Comparison of ENCODE assay signal across 24 mouse cellular contexts in genomic region chr7:142665364-142665763, GRCm38 (mm10). TPM values are rescaled to one million over a fixed set of nuclear protein-coding genes. Genes with fewer than 3 reads are reported as not detected.
A peak's percentile ranks its signal among the peaks of the same experiment; 100 is the strongest.
DNase-seq lines count a peak whose midpoint lies in the region; ATAC-seq lines count a peak whose summit lies in the region.
"Had no signal": no experiment of that assay in that cellular context is flagged by ENCODE, and none has a peak within 500 bp of the region (broad histone marks: within the 10 kb centered on the region; RNA-seq: fewer than 3 reads in every experiment).

No protein-coding gene starts in this region.

- no peak overlapping the region for H3K4me2 ChIP-seq in forebrain, embryonic 11.5 days (ENCODE audit: low read depth, low read length, severe bottlenecking)
- H3K4me2 ChIP-seq in forebrain, embryonic 16.5 days (ENCODE audit: low read length) = no peak overlapping the region
- H3K4me2 ChIP-seq in hindbrain, embryonic 16.5 days (ENCODE audit: low read length) = no peak overlapping the region
- no peak overlapping the region for H3K4me2 ChIP-seq in embryonic facial prominence, embryonic 15.5 days (replicated peaks)
- H3K4me2 ChIP-seq in limb, embryonic 13.5 days (replicated peaks) = peak overlapping the region; percentile 73
- H3K4me2 ChIP-seq: hindbrain, embryonic 12.5 days had no signal

- DNase-seq in forebrain, embryonic 11.5 days (ENCODE audit: low spot score) = peak; percentile 44
- peak; percentile 8 for DNase-seq in hindbrain, embryonic 10.5 days (ENCODE audit: low spot score)
- DNase-seq in left cerebral cortex, postnatal 25 days (ENCODE audit: low spot score in 2 of 2) = no peak
- DNase-seq in testis, postnatal 14 days (ENCODE audit: low spot score) = no peak
- DNase-seq: adrenal gland, postnatal 10 days; cerebellum, adult 2 months; gastrocnemius, postnatal 14 days; kidney, adult 8-10 months; lung, postnatal 10 days; right cerebral cortex, postnatal 4 days; thymus, adult 2 months had no signal

- no peaks in the 10 kb centered on the region for H3K36me3 ChIP-seq in forebrain, embryonic 11.5 days (ENCODE audit: control insufficient read depth, insufficient read depth, low read length)
- no peaks in the 10 kb centered on the region for H3K36me3 ChIP-seq in forebrain, embryonic 16.5 days (ENCODE audit: control insufficient read depth, insufficient read depth)
- H3K36me3 ChIP-seq in hindbrain, embryonic 10.5 days = peaks cover 18% of the 10 kb centered on the region
- no peaks in the 10 kb centered on the region for H3K36me3 ChIP-seq in hindbrain, embryonic 16.5 days (ENCODE audit: control insufficient read depth, insufficient read depth, low read length)
- H3K36me3 ChIP-seq in embryonic facial prominence, embryonic 15.5 days = 0 out of 2 replicates have a peak, but pooled peaks cover 4% of the 10 kb centered on the region
- peaks cover 38% of the 10 kb centered on the region for H3K36me3 ChIP-seq in limb, embryonic 13.5 days
- H3K36me3 ChIP-seq: hindbrain, embryonic 12.5 days; neural tube, embryonic 13.5 days had no signal

- no peak overlapping the region for H3K4me3 ChIP-seq in forebrain, embryonic 11.5 days (ENCODE audit: low read depth, low read length)
- H3K4me3 ChIP-seq in forebrain, embryonic 16.5 days (replicated peaks; ENCODE audit: low read length) = no peak overlapping the region
- H3K4me3 ChIP-seq in hindbrain, embryonic 10.5 days = no peak overlapping the region
- no peak overlapping the region for H3K4me3 ChIP-seq in hindbrain, embryonic 16.5 days (ENCODE audit: low read length)
- peak overlapping the region; percentile 10; the same call in 1 of the 2 replicates for H3K4me3 ChIP-seq in embryonic facial prominence, embryonic 15.5 days (replicated peaks)
- H3K4me3 ChIP-seq in limb, embryonic 13.5 days = peak overlapping the region; percentile 68
- H3K4me3 ChIP-seq: hindbrain, embryonic 12.5 days; layer of hippocampus, adult 2 months; megakaryocyte, embryonic 14.5 days; neural tube, embryonic 13.5 days had no signal

- no peak for ATAC-seq in forebrain, embryonic 11.5 days (replicated peaks; ENCODE audit: low FRiP score)
- no peak for ATAC-seq in forebrain, embryonic 16.5 days
- no peak for ATAC-seq in hindbrain, embryonic 16.5 days
- no peak for ATAC-seq in embryonic facial prominence, embryonic 15.5 days (ENCODE audit: insufficient number of reproducible peaks, low FRiP score, low TSS enrichment, low read depth)
- ATAC-seq in limb, embryonic 13.5 days (ENCODE audit: low FRiP score, low read depth) = no peak

- peaks cover 61% of the 10 kb centered on the region for H3K27me3 ChIP-seq in forebrain, embryonic 11.5 days (ENCODE audit: control insufficient read depth, insufficient read depth, low read length)
- H3K27me3 ChIP-seq in forebrain, embryonic 16.5 days (replicated peaks; ENCODE audit: control insufficient read depth, insufficient read depth, low read length) = peaks cover 49% of the 10 kb centered on the region
- H3K27me3 ChIP-seq in hindbrain, embryonic 10.5 days (ENCODE audit: insufficient read depth, poor library complexity, severe bottlenecking) = peaks cover 74% of the 10 kb centered on the region
- H3K27me3 ChIP-seq in hindbrain, embryonic 16.5 days (replicated peaks; ENCODE audit: control insufficient read depth, insufficient read depth, low read length) = peaks cover 44% of the 10 kb centered on the region
- peaks cover 61% of the 10 kb centered on the region for H3K27me3 ChIP-seq in embryonic facial prominence, embryonic 15.5 days
- peaks cover 52% of the 10 kb centered on the region for H3K27me3 ChIP-seq in limb, embryonic 13.5 days

- WGBS in forebrain, embryonic 11.5 days = 43% methylated on average over 5 of the region's 5 CpGs
- 47% methylated on average over 5 of the region's 5 CpGs for WGBS in forebrain, embryonic 16.5 days
- 49% methylated on average over 5 of the region's 5 CpGs for WGBS in hindbrain, embryonic 10.5 days
- WGBS in hindbrain, embryonic 16.5 days = 40% methylated on average over 5 of the region's 5 CpGs
- 50% methylated on average over 5 of the region's 5 CpGs for WGBS in embryonic facial prominence, embryonic 15.5 days
- 54% methylated on average over 5 of the region's 5 CpGs for WGBS in limb, embryonic 13.5 days

- H3K4me1 ChIP-seq in forebrain, embryonic 11.5 days (replicated peaks; ENCODE audit: control insufficient read depth, insufficient read depth, low read length) = peaks cover 3% of the 10 kb centered on the region
- peaks cover 17% of the 10 kb centered on the region for H3K4me1 ChIP-seq in forebrain, embryonic 16.5 days (replicated peaks; ENCODE audit: control insufficient read depth, insufficient read depth, low read length)
- peaks cover 18% of the 10 kb centered on the region for H3K4me1 ChIP-seq in hindbrain, embryonic 10.5 days (replicated peaks)
- H3K4me1 ChIP-seq in hindbrain, embryonic 16.5 days (ENCODE audit: control insufficient read depth, insufficient read depth, low read depth, low read length) = peaks cover 6% of the 10 kb centered on the region; the same call in 1 of the 2 replicates
- H3K4me1 ChIP-seq in embryonic facial prominence, embryonic 15.5 days = peaks cover 23% of the 10 kb centered on the region
- peaks cover 19% of the 10 kb centered on the region for H3K4me1 ChIP-seq in limb, embryonic 13.5 days
- H3K4me1 ChIP-seq: megakaryocyte, embryonic 14.5 days had no signal

- no peak overlapping the region for H3K9ac ChIP-seq in forebrain, embryonic 11.5 days (ENCODE audit: low read length)
- H3K9ac ChIP-seq in forebrain, embryonic 16.5 days (replicated peaks; ENCODE audit: low read depth, low read length) = no peak overlapping the region
- H3K9ac ChIP-seq in hindbrain, embryonic 16.5 days (ENCODE audit: low read depth, low read length) = no peak overlapping the region
- no peak overlapping the region for H3K9ac ChIP-seq in embryonic facial prominence, embryonic 15.5 days
- H3K9ac ChIP-seq in limb, embryonic 13.5 days = 0 out of 2 replicates have a peak overlapping the region, but pooled peaks have one; percentile 85
- H3K9ac ChIP-seq: hindbrain, embryonic 12.5 days; liver, embryonic 14.5 days; neural tube, embryonic 13.5 days had no signal

- no peak overlapping the region for H3K27ac ChIP-seq in forebrain, embryonic 11.5 days (ENCODE audit: low read depth, low read length)
- no peak overlapping the region for H3K27ac ChIP-seq in forebrain, embryonic 16.5 days (ENCODE audit: low read length)
- H3K27ac ChIP-seq in hindbrain, embryonic 10.5 days = no peak overlapping the region
- no peak overlapping the region for H3K27ac ChIP-seq in hindbrain, embryonic 16.5 days (ENCODE audit: low read depth, low read length)
- H3K27ac ChIP-seq in embryonic facial prominence, embryonic 15.5 days (replicated peaks) = peak overlapping the region; percentile 3; the same call in 1 of the 2 replicates
- peak overlapping the region; percentile 88 for H3K27ac ChIP-seq in limb, embryonic 13.5 days
- H3K27ac ChIP-seq: hindbrain, embryonic 12.5 days; layer of hippocampus, adult 2 months; liver, embryonic 14.5 days; neural tube, embryonic 13.5 days had no signal

- intact Hi-C loops in left cerebral cortex, postnatal 25 days (cut with DNase I) = no loop called here

- peaks cover 12% of the 10 kb centered on the region for H3K9me3 ChIP-seq in forebrain, embryonic 11.5 days (ENCODE audit: control insufficient read depth, low read length)
- H3K9me3 ChIP-seq in forebrain, embryonic 16.5 days (ENCODE audit: control insufficient read depth, low read length) = no peaks in the 10 kb centered on the region
- peaks cover 28% of the 10 kb centered on the region for H3K9me3 ChIP-seq in hindbrain, embryonic 10.5 days
- H3K9me3 ChIP-seq in hindbrain, embryonic 16.5 days (ENCODE audit: control insufficient read depth, low read length) = no peaks in the 10 kb centered on the region; the same call in 1 of the 2 replicates
- H3K9me3 ChIP-seq in embryonic facial prominence, embryonic 15.5 days (replicated peaks) = peaks cover 14% of the 10 kb centered on the region
- peaks cover 13% of the 10 kb centered on the region for H3K9me3 ChIP-seq in limb, embryonic 13.5 days

RNA-seq across cellular contexts. Expression of gene Igf2, which starts 1.3 kb away (rescaled TPM):
- polyA plus RNA-seq in forebrain, embryonic 11.5 days (2014; fragmentation: Nextera tagmentation; extraction: Ambion mirVana) = 121 and 141 TPM in 2 replicates
- polyA plus RNA-seq in forebrain, embryonic 16.5 days (2015; fragmentation: Nextera tagmentation; extraction: Ambion mirVana) = 64.3 and 95.2 TPM in 2 replicates
- 219 and 247 TPM in 2 replicates for polyA plus RNA-seq in hindbrain, embryonic 10.5 days (2016; fragmentation: Nextera tagmentation; extraction: Ambion mirVana)
- polyA plus RNA-seq in hindbrain, embryonic 16.5 days (2015; fragmentation: Nextera tagmentation; extraction: Ambion mirVana) = 157 and 172 TPM in 2 replicates
- 970 and 1,114 TPM in 2 replicates for polyA plus RNA-seq in embryonic facial prominence, embryonic 15.5 days (2015; fragmentation: Nextera tagmentation; extraction: Ambion mirVana)
- polyA plus RNA-seq in limb, embryonic 13.5 days (2015; fragmentation: Nextera tagmentation; extraction: Ambion mirVana) = 1,260 and 1,271 TPM in 2 replicates
- total RNA-seq in left cerebral cortex, postnatal 25 days (2021) = 100 to 1,000 TPM; 104 to 130 TPM
- total RNA-seq: CH12.LX had no signal

RNA-seq across cellular contexts. Expression of gene Gm49394, which starts 4.4 kb away (rescaled TPM):
- polyA plus RNA-seq in forebrain, embryonic 11.5 days (2014; fragmentation: Nextera tagmentation; extraction: Ambion mirVana) = not detected in 2 replicates
- polyA plus RNA-seq in forebrain, embryonic 16.5 days (2015; fragmentation: Nextera tagmentation; extraction: Ambion mirVana) = not detected in 2 replicates
- not detected in 2 replicates for polyA plus RNA-seq in hindbrain, embryonic 10.5 days (2016; fragmentation: Nextera tagmentation; extraction: Ambion mirVana)
- 0.11 TPM in 1 of 2 replicates, not detected in the other for polyA plus RNA-seq in hindbrain, embryonic 16.5 days (2015; fragmentation: Nextera tagmentation; extraction: Ambion mirVana)
- 0.25 and 0.80 TPM in 2 replicates for polyA plus RNA-seq in embryonic facial prominence, embryonic 15.5 days (2015; fragmentation: Nextera tagmentation; extraction: Ambion mirVana)
- 0.23 TPM in 1 of 2 replicates, not detected in the other for polyA plus RNA-seq in limb, embryonic 13.5 days (2015; fragmentation: Nextera tagmentation; extraction: Ambion mirVana)
- not detected for total RNA-seq in left cerebral cortex, postnatal 25 days (2021)
- total RNA-seq: CH12.LX; layer of hippocampus, adult 2 months; left cerebral cortex, adult 8-10 months; midbrain, postnatal 0 days had no signal
- polyA plus RNA-seq: cortical plate, adult 2 months; hindbrain, embryonic 12.5 days; midbrain, postnatal 0 days; neural tube, embryonic 13.5 days had no signal

Comparison
In these comparisons a context has a peak if more than half of its experiments do, and no peak if none do; other contexts are left out.
1. DNase-seq: peak in forebrain, embryonic 11.5 days (single experiment) and hindbrain, embryonic 10.5 days (single experiment); none in left cerebral cortex, postnatal 25 days (0 of 2) and testis, postnatal 14 days (single experiment).
2. H3K27ac ChIP-seq: peak in embryonic facial prominence, embryonic 15.5 days (single experiment) and limb, embryonic 13.5 days (single experiment); none in forebrain, embryonic 11.5 days (single experiment), forebrain, embryonic 16.5 days (single experiment), hindbrain, embryonic 10.5 days (single experiment) and hindbrain, embryonic 16.5 days (single experiment).
3. H3K4me3 ChIP-seq: peak in embryonic facial prominence, embryonic 15.5 days (single experiment) and limb, embryonic 13.5 days (single experiment); none in forebrain, embryonic 11.5 days (single experiment), forebrain, embryonic 16.5 days (single experiment), hindbrain, embryonic 10.5 days (single experiment) and hindbrain, embryonic 16.5 days (single experiment).